In genomic region chr1:64088604-64089320, GRCm38 (mm10) we compare ENCODE assay signal across 8 mouse cellular contexts. TPM values are rescaled to one million over a fixed set of nuclear protein-coding genes. Genes with fewer than 3 reads are reported as not detected.
DNase-seq lines count a peak whose midpoint lies in the region; ATAC-seq and TF ChIP-seq lines count a peak whose summit lies in the region.

No protein-coding gene starts in this region.

- peak overlapping the region; percentile 53; the same call in 1 of the 2 replicates for H3K27ac ChIP-seq in embryonic facial prominence, embryonic 14.5 days (replicated peaks; ENCODE audit: low read depth, low read length)
- H3K27ac ChIP-seq in hindbrain, postnatal 0 days: peak overlapping the region; percentile 62; the same call in 1 of the 2 replicates

- no peaks in the 10 kb centered on the region for H3K36me3 ChIP-seq in embryonic facial prominence, embryonic 14.5 days (ENCODE audit: control insufficient read depth, insufficient read depth, low read length)
- H3K36me3 ChIP-seq in hindbrain, postnatal 0 days (ENCODE audit: insufficient read depth, low read length): no peaks in the 10 kb centered on the region; the same call in 1 of the 2 replicates

- DNase-seq in cerebellum, adult 11 months: no peak
- DNase-seq in embryonic facial prominence, embryonic 14.5 days (ENCODE audit: low spot score): no peak
- DNase-seq in hindbrain, postnatal 0 days (ENCODE audit: low spot score): no peak
- DNase-seq in thymus, postnatal 0 days (ENCODE audit: low spot score): peak; percentile 55
- no peak for DNase-seq in yolk sac, embryonic 10.5 days (ENCODE audit: low spot score)

- TF ChIP-seq CTCF in hindbrain, postnatal 0 days (IDR thresholded peaks at IDR 0.05; ENCODE audit: low read depth): no peak

- peak; percentile 8; the same call in 1 of the 2 replicates for ATAC-seq in cerebellum, adult (ENCODE audit: insufficient number of reproducible peaks, low FRiP score, low TSS enrichment)
- ATAC-seq in embryonic facial prominence, embryonic 14.5 days (ENCODE audit: low read depth): no peak
- peak; percentile 18; the same call in 1 of the 2 replicates for ATAC-seq in hindbrain, postnatal 0 days
- peak; percentile 55 for ATAC-seq in megakaryocyte, adult 5-6 weeks (ENCODE audit: poor library complexity, severe bottlenecking)
- ATAC-seq in megakaryocyte-erythroid progenitor cell, adult 5-6 weeks (replicated peaks; ENCODE audit: low FRiP score, low TSS enrichment, poor library complexity, severe bottlenecking): no peak

- WGBS in embryonic facial prominence, embryonic 14.5 days: 68% methylated on average over 12 of the region's 12 CpGs
- 60% methylated on average over 12 of the region's 12 CpGs for WGBS in hindbrain, postnatal 0 days

- H3K4me3 ChIP-seq in embryonic facial prominence, embryonic 14.5 days (ENCODE audit: low read depth, low read length): no peak overlapping the region
- no peak overlapping the region for H3K4me3 ChIP-seq in hindbrain, postnatal 0 days (ENCODE audit: low read length)

- no peak overlapping the region for H3K9ac ChIP-seq in embryonic facial prominence, embryonic 14.5 days (ENCODE audit: low read depth, low read length)
- no peak overlapping the region for H3K9ac ChIP-seq in hindbrain, postnatal 0 days (replicated peaks; ENCODE audit: low read length)

- peak overlapping the region; percentile 39; the same call in 1 of the 2 replicates for H3K4me2 ChIP-seq in embryonic facial prominence, embryonic 14.5 days (ENCODE audit: low read depth, low read length)
- H3K4me2 ChIP-seq in hindbrain, postnatal 0 days (ENCODE audit: low read depth, low read length): peak overlapping the region; percentile 31

- no peaks in the 10 kb centered on the region for H3K27me3 ChIP-seq in embryonic facial prominence, embryonic 14.5 days (replicated peaks; ENCODE audit: control insufficient read depth, insufficient read depth, low read length)
- H3K27me3 ChIP-seq in hindbrain, postnatal 0 days (ENCODE audit: insufficient read depth, low read length): no peaks in the 10 kb centered on the region

- no peaks in the 10 kb centered on the region for H3K9me3 ChIP-seq in embryonic facial prominence, embryonic 14.5 days (ENCODE audit: control insufficient read depth, low read length)
- no peaks in the 10 kb centered on the region for H3K9me3 ChIP-seq in hindbrain, postnatal 0 days (ENCODE audit: low read length)

- peaks cover 29% of the 10 kb centered on the region for H3K4me1 ChIP-seq in embryonic facial prominence, embryonic 14.5 days (ENCODE audit: control insufficient read depth, insufficient read depth, low read length)
- H3K4me1 ChIP-seq in hindbrain, postnatal 0 days (ENCODE audit: insufficient read depth, low read length): peaks cover 24% of the 10 kb centered on the region

RNA-seq across cellular contexts. Expression of gene Klf7, which starts 33.3 kb away (rescaled TPM):
- polyA plus RNA-seq in embryonic facial prominence, embryonic 14.5 days (2014; fragmentation: Nextera tagmentation; extraction: Ambion mirVana): 26.1 and 27.7 TPM in 2 replicates
- total RNA-seq in hindbrain, postnatal 0 days (2014; rRNA removed): 47.3 and 48.0 TPM in 2 replicates
- polyA plus RNA-seq in hindbrain, postnatal 0 days (2015; fragmentation: Nextera tagmentation; extraction: Ambion mirVana): 115 and 120 TPM in 2 replicates
- total RNA-seq in megakaryocyte, adult 5-6 weeks (2015): 11.9 and 13.6 TPM in 2 replicates
- total RNA-seq in megakaryocyte, adult 5-6 weeks (2017): 8.3 and 13.0 TPM in 2 replicates
- polyA plus RNA-seq in thymus, postnatal 0 days (2015; fragmentation: Nextera tagmentation; extraction: Ambion mirVana): 22.0 and 31.2 TPM in 2 replicates
- total RNA-seq in megakaryocyte-erythroid progenitor cell, adult 5-6 weeks (2014; fragmentation: Nextera tagmentation): 3.7 and 5.1 TPM in 2 replicates
- 3.0 and 3.7 TPM in 2 replicates for total RNA-seq in megakaryocyte-erythroid progenitor cell, adult 5-6 weeks (2017)

Comparison
In these comparisons a context has a peak if more than half of its experiments do, and no peak if none do; other contexts are left out.
1. ATAC-seq: peak in cerebellum, adult (single experiment), hindbrain, postnatal 0 days (single experiment) and megakaryocyte, adult 5-6 weeks (single experiment); none in embryonic facial prominence, embryonic 14.5 days (single experiment) and megakaryocyte-erythroid progenitor cell, adult 5-6 weeks (single experiment).